ENCODE assay signal across 13 mouse cellular contexts in the genomic region with DNA sequence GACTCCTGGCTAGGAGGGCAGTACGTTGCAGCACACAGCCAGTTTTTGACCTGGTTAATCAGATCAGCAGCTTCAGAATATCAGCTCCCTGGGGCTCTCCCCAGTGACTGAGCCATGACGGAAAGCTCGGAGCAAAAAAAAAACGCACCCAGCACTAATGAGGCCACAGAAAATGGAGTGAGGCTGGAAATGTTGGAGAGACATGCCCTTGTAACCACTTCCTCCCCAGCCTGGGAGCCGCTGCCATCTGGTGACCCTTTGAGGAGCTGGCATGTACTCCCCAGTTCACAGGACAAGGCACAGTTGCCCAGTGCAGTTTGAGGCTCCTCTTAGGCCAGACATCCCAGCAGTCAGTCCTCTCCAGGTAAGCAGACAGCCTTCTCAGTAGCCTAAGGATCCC. TPM values are rescaled to one million over a fixed set of nuclear protein-coding genes. Genes with fewer than 3 reads are reported as not detected.
DNase-seq lines count a peak whose midpoint lies in the region; ATAC-seq and TF ChIP-seq lines count a peak whose summit lies in the region.
"Had no signal": no experiment of that assay in that cellular context is flagged by ENCODE, and none has a peak within 500 bp of the region (broad histone marks: within the 10 kb centered on the region; RNA-seq: fewer than 3 reads in every experiment).

No protein-coding gene starts in this region.

- H3K27ac ChIP-seq in left cerebral cortex, adult 2 months = peak overlapping the region; percentile 94
- H3K27ac ChIP-seq in MEL (ENCODE audit: control insufficient read depth, low read depth, low read length) = no peak overlapping the region
- peak overlapping the region; percentile 41; the same call in 1 of the 2 replicates for H3K27ac ChIP-seq in cortical plate, adult 2 months (ENCODE audit: insufficient read depth, low read length)
- no peak overlapping the region for H3K27ac ChIP-seq in intestine, embryonic 16.5 days (ENCODE audit: low read length)
- H3K27ac ChIP-seq: forebrain, embryonic 13.5 days had no signal

- TF ChIP-seq CTCF in left cerebral cortex, adult 2 months (IDR thresholded peaks at IDR 0.05) = no peak
- peak in 2 of 3 experiments; percentile 4 to 17; a peak in 2 of 6 replicates for TF ChIP-seq CTCF in MEL (IDR thresholded peaks at IDR 0.05 in 2 of 3, conservative IDR thresholded peaks at IDR 0.05 in 1 of 3; ENCODE audit: control insufficient read depth in 1 of 3, insufficient read depth in 1 of 3, low read depth in 2 of 3, low read length in 3 of 3, poor library complexity in 1 of 3, severe bottlenecking in 1 of 3)
- no peak for TF ChIP-seq CTCF in cortical plate, adult 2 months (IDR thresholded peaks at IDR 0.05; ENCODE audit: extremely low read depth, insufficient read depth, low read length)

- 67% methylated on average over 5 of the region's 5 CpGs for WGBS in intestine, embryonic 16.5 days

- H3K79me2 ChIP-seq in MEL (ENCODE audit: control insufficient read depth, insufficient read depth, low read length, poor library complexity) = peaks cover 18% of the 10 kb centered on the region

- no peak for ATAC-seq in intestine, embryonic 16.5 days
- ATAC-seq in erythroid progenitor cell, adult 5-6 weeks (replicated peaks; ENCODE audit: low FRiP score, poor library complexity, severe bottlenecking) = no peak

- peak; percentile 22 for DNase-seq in adrenal gland, postnatal 10 days
- no peak for DNase-seq in adrenal gland, postnatal 4 days (ENCODE audit: low spot score in 2 of 2)
- no peak for DNase-seq in left cerebral cortex, adult 2 months (ENCODE audit: extremely low spot score in 1 of 2, low spot score in 2 of 2)
- DNase-seq in left cerebral cortex, adult 11 months (ENCODE audit: low spot score) = no peak
- no peak for DNase-seq in MEL (ENCODE audit: low read depth, low spot score)
- DNase-seq: embryo, embryonic 11 days; kidney, postnatal 10 days; right cerebral cortex, adult 18-20 months; thymus, postnatal 14 days had no signal

- no peaks in the 10 kb centered on the region for H3K27me3 ChIP-seq in MEL (ENCODE audit: control insufficient read depth in 1 of 2, insufficient read depth in 2 of 2, low read length in 2 of 2)
- H3K27me3 ChIP-seq in intestine, embryonic 16.5 days (replicated peaks; ENCODE audit: control insufficient read depth, insufficient read depth, low read length) = no peaks in the 10 kb centered on the region
- H3K27me3 ChIP-seq: forebrain, embryonic 13.5 days had no signal

- H3K9me3 ChIP-seq in MEL (replicated peaks; ENCODE audit: insufficient read depth, low read length) = no peaks in the 10 kb centered on the region
- H3K9me3 ChIP-seq in intestine, embryonic 16.5 days (ENCODE audit: control insufficient read depth, low read length) = no peaks in the 10 kb centered on the region
- H3K9me3 ChIP-seq: forebrain, embryonic 13.5 days had no signal

- no peak for TF ChIP-seq EP300 in MEL (IDR thresholded peaks at IDR 0.05; ENCODE audit: low read depth in 1 of 2, low read length in 2 of 2)

- H3K4me1 ChIP-seq in MEL (ENCODE audit: control insufficient read depth in 1 of 2, insufficient read depth in 2 of 2, low read length in 2 of 2) = peaks cover 1 to 19% of the 10 kb centered on the region in 2 experiments; a peak in 3 of 4 replicates
- H3K4me1 ChIP-seq in cortical plate, adult 2 months (ENCODE audit: control insufficient read depth, insufficient read depth, low read length) = peaks cover 20% of the 10 kb centered on the region
- peaks cover 27% of the 10 kb centered on the region for H3K4me1 ChIP-seq in intestine, embryonic 16.5 days (ENCODE audit: control insufficient read depth, insufficient read depth, low read length)

- no peaks in the 10 kb centered on the region; a peak in 1 of 4 replicates for H3K36me3 ChIP-seq in MEL (ENCODE audit: control insufficient read depth in 1 of 2, insufficient read depth in 2 of 2, low read length in 2 of 2)
- H3K36me3 ChIP-seq in intestine, embryonic 16.5 days (ENCODE audit: control insufficient read depth, insufficient read depth, low read length) = peaks cover 10% of the 10 kb centered on the region

- H3K9ac ChIP-seq in MEL (ENCODE audit: control insufficient read depth, low read depth, low read length, poor library complexity, severe bottlenecking) = no peak overlapping the region
- H3K9ac ChIP-seq in intestine, embryonic 16.5 days (ENCODE audit: low read depth, low read length) = no peak overlapping the region

- H3K4me3 ChIP-seq in left cerebral cortex, adult 2 months = no peak overlapping the region
- H3K4me3 ChIP-seq in MEL (ENCODE audit: control insufficient read depth in 1 of 2, insufficient read depth in 1 of 2, low read depth in 2 of 2, low read length in 2 of 2) = no peak overlapping the region
- H3K4me3 ChIP-seq in cortical plate, adult 2 months (ENCODE audit: insufficient read depth, low read length) = no peak overlapping the region
- H3K4me3 ChIP-seq in intestine, embryonic 16.5 days (ENCODE audit: low read length) = no peak overlapping the region
- H3K4me3 ChIP-seq: forebrain, embryonic 13.5 days had no signal

- H3K4me2 ChIP-seq in intestine, embryonic 16.5 days (ENCODE audit: low read depth, low read length) = no peak overlapping the region
- H3K4me2 ChIP-seq: forebrain, embryonic 13.5 days had no signal

- intact Hi-C loops in left cerebral cortex, adult 2 months (cut with DNase I) = no loop called here

- TF ChIP-seq POLR2A in MEL (IDR thresholded peaks at IDR 0.05; ENCODE audit: control insufficient read depth in 1 of 2, insufficient read depth in 1 of 2, low read depth in 1 of 2, low read length in 2 of 2, poor library complexity in 1 of 2) = no peak
- no peak for TF ChIP-seq POLR2A in cortical plate, adult 2 months (IDR thresholded peaks at IDR 0.05; ENCODE audit: extremely low read depth, insufficient read depth, low read length)

- no peak for TF ChIP-seq RAD21 in MEL (IDR thresholded peaks at IDR 0.05; ENCODE audit: low read depth, low read length)

RNA-seq across cellular contexts. Expression of gene Inpp5e, which starts 1.1 kb away (rescaled TPM):
- 10 to 100 TPM; 17.0 to 22.5 TPM for total RNA-seq in adrenal gland, postnatal 10 days (2021)
- 10 to 100 TPM; 32.3 to 35.8 TPM for total RNA-seq in adrenal gland, postnatal 4 days (2021)
- total RNA-seq in left cerebral cortex, adult 2 months (2021) = 10 to 100 TPM; 28.1 to 28.2 TPM
- 9.6 and 11.2 TPM in 2 replicates for total RNA-seq in MEL (2012; rRNA removed)
- polyA plus RNA-seq in MEL (2012; ENCODE audit: insufficient read depth in 1 of 2, insufficient read length in 2 of 2, low read depth in 1 of 2, low replicate concordance in 2 of 2, missing spikeins in 1 of 2) = 10 to 100 TPM in 1 of 2 experiments, not detected in 1; 17.5 TPM
- polyA plus RNA-seq in cortical plate, adult 2 months (2012; rRNA removed) = 28.7 and 32.6 TPM in 2 replicates
- 14.8 and 15.9 TPM in 2 replicates for polyA plus RNA-seq in intestine, embryonic 16.5 days (2015; fragmentation: Nextera tagmentation; extraction: Ambion mirVana)
- total RNA-seq in erythroid progenitor cell, adult 5-6 weeks (2015; ENCODE audit: low replicate concordance) = 13.7 and 22.2 TPM in 2 replicates
- total RNA-seq in erythroid progenitor cell, adult 5-6 weeks (2017; ENCODE audit: low replicate concordance) = 12.3 and 26.5 TPM in 2 replicates

RNA-seq across cellular contexts. Expression of gene Pmpca, which starts 21.0 kb away (rescaled TPM):
- 100 to 1,000 TPM; 125 to 129 TPM for total RNA-seq in adrenal gland, postnatal 10 days (2021)
- 100 to 1,000 TPM; 145 TPM for total RNA-seq in adrenal gland, postnatal 4 days (2021)
- total RNA-seq in left cerebral cortex, adult 2 months (2021) = 10 to 100 TPM; 93.6 to 94.4 TPM
- 87.6 and 96.5 TPM in 2 replicates for total RNA-seq in MEL (2012; rRNA removed)
- 100 to 1,000 TPM in 1 of 2 experiments, 10 to 100 TPM in 1; 46.4 to 166 TPM for polyA plus RNA-seq in MEL (2012; ENCODE audit: insufficient read depth in 1 of 2, insufficient read length in 2 of 2, low read depth in 1 of 2, low replicate concordance in 2 of 2, missing spikeins in 1 of 2)
- 102 TPM in 2 replicates for polyA plus RNA-seq in cortical plate, adult 2 months (2012; rRNA removed)
- 102 and 105 TPM in 2 replicates for polyA plus RNA-seq in intestine, embryonic 16.5 days (2015; fragmentation: Nextera tagmentation; extraction: Ambion mirVana)
- 18.9 and 35.7 TPM in 2 replicates for total RNA-seq in erythroid progenitor cell, adult 5-6 weeks (2015; ENCODE audit: low replicate concordance)
- total RNA-seq in erythroid progenitor cell, adult 5-6 weeks (2017; ENCODE audit: low replicate concordance) = 28.9 and 34.4 TPM in 2 replicates

RNA-seq across cellular contexts. Expression of gene Entr1, which starts 21.0 kb away (rescaled TPM):
- 10 to 100 TPM; 76.5 to 78.7 TPM for total RNA-seq in adrenal gland, postnatal 10 days (2021)
- 10 to 100 TPM; 88.3 to 93.8 TPM for total RNA-seq in adrenal gland, postnatal 4 days (2021)
- 100 to 1,000 TPM; 152 to 164 TPM for total RNA-seq in left cerebral cortex, adult 2 months (2021)
- 51.7 and 63.6 TPM in 2 replicates for total RNA-seq in MEL (2012; rRNA removed)
- polyA plus RNA-seq in MEL (2012; ENCODE audit: insufficient read depth in 1 of 2, insufficient read length in 2 of 2, low read depth in 1 of 2, low replicate concordance in 2 of 2, missing spikeins in 1 of 2) = 10 to 100 TPM in 1 of 2 experiments, not detected in 1; 71.1 TPM
- polyA plus RNA-seq in cortical plate, adult 2 months (2012; rRNA removed) = 284 and 325 TPM in 2 replicates
- 80.4 and 88.4 TPM in 2 replicates for polyA plus RNA-seq in intestine, embryonic 16.5 days (2015; fragmentation: Nextera tagmentation; extraction: Ambion mirVana)
- total RNA-seq in erythroid progenitor cell, adult 5-6 weeks (2015; ENCODE audit: low replicate concordance) = 35.7 and 40.7 TPM in 2 replicates
- 43.7 and 51.0 TPM in 2 replicates for total RNA-seq in erythroid progenitor cell, adult 5-6 weeks (2017; ENCODE audit: low replicate concordance)

RNA-seq across cellular contexts. Expression of gene Snapc4, which starts 29.6 kb away (rescaled TPM):
- total RNA-seq in adrenal gland, postnatal 10 days (2021) = 10 to 100 TPM; 19.6 to 33.0 TPM
- 10 to 100 TPM; 57.3 to 58.7 TPM for total RNA-seq in adrenal gland, postnatal 4 days (2021)
- total RNA-seq in left cerebral cortex, adult 2 months (2021) = 10 to 100 TPM; 74.2 to 78.2 TPM
- 40.3 and 49.3 TPM in 2 replicates for total RNA-seq in MEL (2012; rRNA removed)
- 10 to 100 TPM in 1 of 2 experiments, not detected in 1; 57.6 TPM for polyA plus RNA-seq in MEL (2012; ENCODE audit: insufficient read depth in 1 of 2, insufficient read length in 2 of 2, low read depth in 1 of 2, low replicate concordance in 2 of 2, missing spikeins in 1 of 2)
- polyA plus RNA-seq in cortical plate, adult 2 months (2012; rRNA removed) = 81.7 and 92.4 TPM in 2 replicates
- 19.1 and 20.8 TPM in 2 replicates for polyA plus RNA-seq in intestine, embryonic 16.5 days (2015; fragmentation: Nextera tagmentation; extraction: Ambion mirVana)
- total RNA-seq in erythroid progenitor cell, adult 5-6 weeks (2015; ENCODE audit: low replicate concordance) = 1.3 and 3.2 TPM in 2 replicates
- 10.5 and 13.2 TPM in 2 replicates for total RNA-seq in erythroid progenitor cell, adult 5-6 weeks (2017; ENCODE audit: low replicate concordance)

RNA-seq across cellular contexts. Expression of gene Sec16a, which starts 34.9 kb away (rescaled TPM):
- 10 to 100 TPM; 47.6 to 48.4 TPM for total RNA-seq in adrenal gland, postnatal 10 days (2021)
- total RNA-seq in adrenal gland, postnatal 4 days (2021) = 10 to 100 TPM; 53.7 to 58.6 TPM
- 10 to 100 TPM; 50.6 to 50.9 TPM for total RNA-seq in left cerebral cortex, adult 2 months (2021)
- total RNA-seq in MEL (2012; rRNA removed) = 20.3 and 21.4 TPM in 2 replicates
- 10 to 100 TPM in 1 of 2 experiments, not detected in 1; 38.0 TPM for polyA plus RNA-seq in MEL (2012; ENCODE audit: insufficient read depth in 1 of 2, insufficient read length in 2 of 2, low read depth in 1 of 2, low replicate concordance in 2 of 2, missing spikeins in 1 of 2)
- polyA plus RNA-seq in cortical plate, adult 2 months (2012; rRNA removed) = 30.6 and 32.2 TPM in 2 replicates
- polyA plus RNA-seq in intestine, embryonic 16.5 days (2015; fragmentation: Nextera tagmentation; extraction: Ambion mirVana) = 19.1 and 20.4 TPM in 2 replicates
- total RNA-seq in erythroid progenitor cell, adult 5-6 weeks (2015; ENCODE audit: low replicate concordance) = 13.0 TPM in 2 replicates
- total RNA-seq in erythroid progenitor cell, adult 5-6 weeks (2017; ENCODE audit: low replicate concordance) = 7.3 and 15.7 TPM in 2 replicates

Comparison
In these comparisons a context has a peak if more than half of its experiments do, and no peak if none do; other contexts are left out.
1. H3K27ac ChIP-seq: peak in left cerebral cortex, adult 2 months (single experiment) and cortical plate, adult 2 months (single experiment); none in MEL (single experiment) and intestine, embryonic 16.5 days (single experiment).
2. CTCF ChIP-seq: peak in MEL (2 of 3); none in left cerebral cortex, adult 2 months (single experiment) and cortical plate, adult 2 months (single experiment).